Mouse (Mus musculus) ZHBTc4 (cell line): ENCODE measurements around the gene Dlk2.
A peak's percentile ranks its signal among the peaks of the same experiment; 100 is the strongest.

Experiments used
- DNase-seq: peaks from one replicate; pipeline ENCODE4 v3.0.0-alpha.2; 2011; ENCODE audit warnings: low read depth, low spot score

Dlk2 gene

DNA sequence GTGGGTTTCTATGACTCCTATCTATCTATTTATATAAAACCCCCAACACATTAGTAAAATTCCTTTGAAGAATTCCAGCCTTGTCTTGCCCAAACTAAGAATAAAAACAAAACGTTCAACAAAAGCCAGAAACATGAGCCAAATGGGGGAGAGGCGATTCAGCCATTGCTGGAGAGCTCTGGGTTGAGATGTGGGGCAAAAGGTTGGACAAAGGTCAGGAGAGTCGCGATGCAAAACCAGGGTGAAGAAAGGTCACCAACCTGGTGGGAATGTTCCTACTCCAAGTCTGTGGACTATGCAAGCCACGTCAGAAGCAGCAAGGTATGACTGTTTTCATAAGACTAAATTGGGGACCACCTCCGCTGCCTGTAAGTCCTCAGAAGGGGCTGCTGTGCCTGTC is 23.3 kb downstream of the Dlk2 start:
- DNase-seq = no peak

GRCm38 (mm10) chr17:46322046-46322823 is 25.0 kb downstream of the Dlk2 start:
- no peak for DNase-seq

GRCm38 (mm10) chr17:46327413-46327905 is 30.2 kb downstream of the Dlk2 start:
- DNase-seq = no peak

DNA sequence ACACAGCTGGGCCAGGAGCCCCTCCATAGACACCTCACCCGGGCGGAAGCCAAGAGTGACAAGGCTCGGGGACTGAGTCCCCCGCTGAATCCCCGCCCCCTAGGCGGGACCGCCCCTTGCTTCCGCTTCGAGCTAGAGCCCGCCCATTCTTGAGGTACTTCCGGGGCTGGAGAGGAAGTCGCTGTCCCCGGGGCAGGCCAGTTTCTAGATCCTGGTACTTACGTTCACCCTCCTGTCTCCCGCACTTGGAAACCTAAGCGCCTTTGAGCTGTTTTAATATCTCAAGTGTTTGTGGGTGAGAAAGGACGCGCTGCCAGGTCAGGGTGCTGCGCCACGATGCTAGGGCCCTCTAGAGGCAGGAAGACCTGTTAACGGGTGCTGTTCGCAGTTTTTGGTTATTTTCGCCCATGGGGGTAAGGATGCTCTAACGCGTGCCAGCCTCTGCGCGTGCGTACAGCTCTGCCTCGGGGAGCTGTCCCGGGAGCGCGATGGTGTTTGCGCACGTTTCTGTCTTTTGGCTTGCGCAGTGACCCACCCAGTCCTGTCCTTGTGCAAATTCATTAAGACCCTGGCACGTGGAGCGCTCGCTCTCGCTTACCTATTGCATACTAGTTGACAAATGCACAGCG is 30.8 kb downstream of the Dlk2 start, which contains the start of gene Abcc10:
Gene Abcc10, minus strand, starts transcription at position 447 of the 629 bp plus-strand sequence.
- DNase-seq = peak; percentile 98

GRCm38 (mm10) chr17:46328723-46329122 is 31.5 kb downstream of the Dlk2 start:
- no peak for DNase-seq

DNA sequence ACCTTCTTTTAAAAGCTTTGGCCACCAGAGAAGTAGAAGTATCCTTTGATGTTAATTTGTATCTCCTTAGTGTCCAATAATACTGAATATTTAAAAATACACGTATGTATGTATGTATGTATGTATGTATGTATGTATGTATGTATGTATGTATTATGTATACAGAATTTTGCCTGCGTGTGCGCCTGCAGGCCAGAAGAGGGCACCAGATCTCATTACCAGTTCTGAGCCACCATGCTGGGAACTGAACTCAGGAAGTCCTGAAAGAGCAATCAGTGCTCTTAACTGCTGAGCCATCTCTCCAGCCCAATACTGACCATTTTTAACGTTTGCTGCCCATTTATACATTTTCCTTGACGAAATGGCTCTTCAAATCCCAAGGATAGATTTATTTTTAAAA is 39.3 kb downstream of the Dlk2 start:
- peak; percentile 70 for DNase-seq

- DNase-seq = no peak
Observed at GRCm38 (mm10) chr17:46341208-46341607, 44.0 kb downstream of the Dlk2 start.

GRCm38 (mm10) chr17:46351026-46351700 is 53.9 kb downstream of the Dlk2 start:
- no peak for DNase-seq
